Mouse (Mus musculus) heart, adult 9 months (tissue): ENCODE results near the gene Rictor.
"Not testable (repeated sequence)": the region's sequence is repeated elsewhere in the genome, so short reads cannot be mapped to it uniquely, and the experiment has no call there.

Experiments
- DNase-seq, 2 experiments: peaks; one replicate each; pipeline ENCODE4 v3.0.0; 2022; ENCODE audit warnings: low spot score in 2 of 2

Gene Rictor

GRCm38 (mm10) chr15:6733076-6733475, 24.9 kb downstream of the Rictor start:
- DNase-seq = no peak

- DNase-seq = no peak
Measured at GRCm38 (mm10) chr15:6739180-6739579, 31.0 kb downstream of the Rictor start.

- peak; percentile 15 to 39 for DNase-seq
Measured at GRCm38 (mm10) chr15:6742337-6743025, 34.3 kb downstream of the Rictor start.

- DNase-seq = no peak
Measured at GRCm38 (mm10) chr15:6743723-6744122, 35.5 kb downstream of the Rictor start.

- not testable (repeated sequence) for DNase-seq
Measured at GRCm38 (mm10) chr15:6746301-6746983, 38.3 kb downstream of the Rictor start.

- DNase-seq = no peak
Measured at GRCm38 (mm10) chr15:6747001-6747400, 38.8 kb downstream of the Rictor start.

GRCm38 (mm10) chr15:6754400-6754799, 46.2 kb downstream of the Rictor start:
- no peak for DNase-seq

GRCm38 (mm10) chr15:6772265-6772664, 64.1 kb downstream of the Rictor start:
- DNase-seq = no peak

- no peak for DNase-seq
Measured at GRCm38 (mm10) chr15:6786212-6786611, 78.0 kb downstream of the Rictor start.

GRCm38 (mm10) chr15:6787236-6787635, 79.1 kb downstream of the Rictor start:
- DNase-seq = no peak

- DNase-seq = no peak
Measured at GRCm38 (mm10) chr15:6790011-6790410, 81.8 kb downstream of the Rictor start.

GRCm38 (mm10) chr15:6791648-6792047, 83.5 kb downstream of the Rictor start:
- DNase-seq = no peak

GRCm38 (mm10) chr15:6792846-6793245, 84.7 kb downstream of the Rictor start:
- no peak for DNase-seq

- DNase-seq = not testable (repeated sequence)
Measured at GRCm38 (mm10) chr15:6801212-6801611, 93.0 kb downstream of the Rictor start.

- DNase-seq = no peak
Measured at GRCm38 (mm10) chr15:6815807-6816206, 107.6 kb downstream of the Rictor start.

- DNase-seq = peak in 1 of 2 experiments; percentile 42
Measured at GRCm38 (mm10) chr15:6840199-6840598, 132.0 kb downstream of the Rictor start.

- DNase-seq = no peak
Measured at GRCm38 (mm10) chr15:6849851-6850250, 141.7 kb downstream of the Rictor start.
